27 mouse cellular contexts compared by ENCODE assay signal in the genomic region with DNA sequence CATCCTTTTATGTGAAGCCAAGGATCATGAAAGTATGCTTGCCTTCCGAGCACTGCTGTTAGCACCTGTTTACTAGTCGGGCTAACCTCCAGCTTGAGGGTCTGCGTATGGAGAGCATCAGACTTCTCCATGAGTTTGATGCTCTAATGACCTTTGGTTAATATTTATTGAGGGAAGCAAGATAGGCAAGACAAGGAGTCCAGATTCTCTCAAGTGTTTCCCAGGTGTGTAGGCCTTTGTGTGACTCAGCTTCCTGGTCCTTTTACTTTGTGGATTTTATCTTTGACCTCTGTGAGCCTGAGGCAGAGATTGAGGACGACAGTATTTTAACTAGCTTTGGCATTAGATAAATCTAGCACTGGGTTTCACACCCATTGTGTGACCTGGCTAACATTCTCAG. TPM values are rescaled to one million over a fixed set of nuclear protein-coding genes. Genes with fewer than 3 reads are reported as not detected.
DNase-seq lines count a peak whose midpoint lies in the region; ATAC-seq and TF ChIP-seq lines count a peak whose summit lies in the region.
"Had no signal": no experiment of that assay in that cellular context is flagged by ENCODE, and none has a peak within 500 bp of the region (broad histone marks: within the 10 kb centered on the region; RNA-seq: fewer than 3 reads in every experiment).

No protein-coding gene starts in this region.

- DNase-seq in kidney, postnatal 14 days: no peak
- no peak for DNase-seq in gastrocnemius, adult 18-20 months (ENCODE audit: low spot score)
- no peak for DNase-seq in adrenal gland, postnatal 4 days (ENCODE audit: low spot score in 2 of 2)
- DNase-seq in left cerebral cortex, adult 18-20 months (ENCODE audit: low spot score in 2 of 2): no peak
- DNase-seq: adrenal gland, adult 2 months; adrenal gland, postnatal 25 days; cerebellum, adult 2 months; cerebellum, postnatal 14 days; embryo, embryonic 11 days; gastrocnemius, postnatal 10 days; heart, adult 2 months had no signal

- peaks cover 4% of the 10 kb centered on the region; the same call in 1 of the 2 replicates for H3K4me1 ChIP-seq in kidney, embryonic 16.5 days (ENCODE audit: insufficient read depth, low read length)
- no peaks in the 10 kb centered on the region; the same call in 1 of the 2 replicates for H3K4me1 ChIP-seq in intestine, postnatal 0 days (replicated peaks; ENCODE audit: control insufficient read depth, insufficient read depth, low read length)
- H3K4me1 ChIP-seq in stomach, embryonic 16.5 days (ENCODE audit: control insufficient read depth, insufficient read depth, low read length): no peaks in the 10 kb centered on the region
- H3K4me1 ChIP-seq: embryonic facial prominence, embryonic 15.5 days; forebrain, embryonic 10.5 days; hindbrain, embryonic 10.5 days had no signal

- peak overlapping the region; percentile 7; the same call in 1 of the 2 replicates for H3K27ac ChIP-seq in kidney, embryonic 16.5 days (ENCODE audit: low read length)
- peak overlapping the region; percentile 91 for H3K27ac ChIP-seq in intestine, postnatal 0 days (ENCODE audit: low read depth, low read length)
- peak overlapping the region; percentile 27; the same call in 1 of the 2 replicates for H3K27ac ChIP-seq in stomach, embryonic 16.5 days (ENCODE audit: low read length)
- H3K27ac ChIP-seq: embryonic facial prominence, embryonic 15.5 days; forebrain, embryonic 10.5 days; heart, adult 2 months; heart, embryonic 15.5 days; hindbrain, embryonic 10.5 days; hindbrain, embryonic 14.5 days had no signal

- TF ChIP-seq CTCF in intestine, postnatal 0 days (IDR thresholded peaks at IDR 0.05; ENCODE audit: low read depth): no peak

- ATAC-seq in kidney, embryonic 16.5 days (ENCODE audit: low FRiP score, low TSS enrichment): no peak
- peak; percentile 73 for ATAC-seq in intestine, postnatal 0 days
- ATAC-seq in stomach, embryonic 16.5 days (ENCODE audit: insufficient read depth, low FRiP score): peak; percentile 70; the same call in 1 of the 2 replicates
- ATAC-seq: forebrain, embryonic 14.5 days had no signal

- 46% methylated on average over 4 of the region's 4 CpGs for WGBS in kidney, embryonic 16.5 days
- 21% methylated on average over 4 of the region's 4 CpGs for WGBS in intestine, postnatal 0 days
- WGBS in stomach, embryonic 16.5 days: 47% methylated on average over 4 of the region's 4 CpGs

- H3K9me3 ChIP-seq in kidney, embryonic 16.5 days (ENCODE audit: low read length): peaks cover 6% of the 10 kb centered on the region
- H3K9me3 ChIP-seq in intestine, postnatal 0 days (ENCODE audit: control insufficient read depth): no peaks in the 10 kb centered on the region
- no peaks in the 10 kb centered on the region for H3K9me3 ChIP-seq in stomach, embryonic 16.5 days (replicated peaks; ENCODE audit: control insufficient read depth, low read length)
- H3K9me3 ChIP-seq: embryonic facial prominence, embryonic 15.5 days; forebrain, embryonic 10.5 days; heart, embryonic 15.5 days; hindbrain, embryonic 10.5 days had no signal

- peaks cover 8% of the 10 kb centered on the region for H3K36me3 ChIP-seq in kidney, embryonic 16.5 days (ENCODE audit: insufficient read depth, low read length)
- peaks cover 1% of the 10 kb centered on the region; the same call in 1 of the 2 replicates for H3K36me3 ChIP-seq in intestine, postnatal 0 days (ENCODE audit: control insufficient read depth, insufficient read depth)
- H3K36me3 ChIP-seq in stomach, embryonic 16.5 days (ENCODE audit: control insufficient read depth, insufficient read depth, low read length): 0 out of 2 replicates have a peak, but pooled peaks cover 4% of the 10 kb centered on the region
- H3K36me3 ChIP-seq: heart, embryonic 15.5 days had no signal

- no peak overlapping the region for H3K4me3 ChIP-seq in kidney, embryonic 16.5 days (ENCODE audit: low read length)
- H3K4me3 ChIP-seq in intestine, postnatal 0 days (ENCODE audit: low read depth, low read length): peak overlapping the region; percentile 43
- H3K4me3 ChIP-seq in stomach, embryonic 16.5 days (replicated peaks; ENCODE audit: low read length): no peak overlapping the region
- H3K4me3 ChIP-seq: embryonic facial prominence, embryonic 15.5 days; erythroblast, embryonic 14.5 days; forebrain, embryonic 10.5 days; heart, adult 2 months; heart, embryonic 15.5 days; hindbrain, embryonic 10.5 days had no signal

- no peak overlapping the region for H3K4me2 ChIP-seq in kidney, embryonic 16.5 days (replicated peaks; ENCODE audit: low read depth, low read length)
- H3K4me2 ChIP-seq in intestine, postnatal 0 days (replicated peaks; ENCODE audit: low read depth): peak overlapping the region; percentile 62
- H3K4me2 ChIP-seq in stomach, embryonic 16.5 days (ENCODE audit: low read depth, low read length): no peak overlapping the region
- H3K4me2 ChIP-seq: embryonic facial prominence, embryonic 15.5 days; heart, embryonic 11.5 days; heart, embryonic 15.5 days; hindbrain, embryonic 14.5 days had no signal

- H3K9ac ChIP-seq in kidney, embryonic 16.5 days (replicated peaks; ENCODE audit: low read length): no peak overlapping the region
- 0 out of 2 replicates have a peak overlapping the region, but pooled peaks have one; percentile 58 for H3K9ac ChIP-seq in intestine, postnatal 0 days (ENCODE audit: low read depth, low read length)
- H3K9ac ChIP-seq in stomach, embryonic 16.5 days (ENCODE audit: low read length): no peak overlapping the region
- H3K9ac ChIP-seq: embryonic facial prominence, embryonic 15.5 days; heart, embryonic 15.5 days; hindbrain, embryonic 14.5 days had no signal

- H3K27me3 ChIP-seq in kidney, embryonic 16.5 days (ENCODE audit: insufficient read depth, low read length): no peaks in the 10 kb centered on the region
- H3K27me3 ChIP-seq in intestine, postnatal 0 days (replicated peaks; ENCODE audit: control insufficient read depth, insufficient read depth, low read length): no peaks in the 10 kb centered on the region
- H3K27me3 ChIP-seq in stomach, embryonic 16.5 days (ENCODE audit: control insufficient read depth, insufficient read depth, low read length): no peaks in the 10 kb centered on the region
- H3K27me3 ChIP-seq: embryonic facial prominence, embryonic 15.5 days; heart, embryonic 15.5 days had no signal

RNA-seq across cellular contexts. Expression of a gene that starts 1.6 kb away (rescaled TPM):
- 1.1 and 1.7 TPM in 2 replicates for polyA plus RNA-seq in kidney, embryonic 16.5 days (2015; fragmentation: Nextera tagmentation; extraction: Ambion mirVana)
- polyA plus RNA-seq in intestine, postnatal 0 days (2015; fragmentation: Nextera tagmentation; extraction: Ambion mirVana): 760 and 763 TPM in 2 replicates
- polyA plus RNA-seq in stomach, embryonic 16.5 days (2015; fragmentation: Nextera tagmentation; extraction: Ambion mirVana): 19.1 and 21.3 TPM in 2 replicates
- total RNA-seq in gastrocnemius, adult 18-20 months (2021): not detected
- not detected for total RNA-seq in adrenal gland, postnatal 4 days (2021)
- not detected for total RNA-seq in left cerebral cortex, adult 18-20 months (2021)
- total RNA-seq: adrenal gland, adult 2 months; adrenal gland, postnatal 25 days; common myeloid progenitor, adult 5-6 weeks; ES-E14; gastrocnemius, postnatal 10 days; gastrocnemius, postnatal 4 days; heart, adult 2 months; heart, postnatal 25 days had no signal
- polyA plus RNA-seq: adrenal gland, adult 2 months; cerebellum, adult 2 months; embryonic facial prominence, embryonic 11.5 days; erythroblast, embryonic 14.5 days; forebrain, embryonic 10.5 days; forebrain, embryonic 14.5 days; heart, adult 2 months; heart, embryonic 15.5 days; hindbrain, embryonic 14.5 days had no signal

RNA-seq across cellular contexts. Expression of a gene that starts 4.4 kb away (rescaled TPM):
- not detected in 2 replicates for polyA plus RNA-seq in kidney, embryonic 16.5 days (2015; fragmentation: Nextera tagmentation; extraction: Ambion mirVana)
- not detected in 2 replicates for polyA plus RNA-seq in intestine, postnatal 0 days (2015; fragmentation: Nextera tagmentation; extraction: Ambion mirVana)
- not detected in 2 replicates for polyA plus RNA-seq in stomach, embryonic 16.5 days (2015; fragmentation: Nextera tagmentation; extraction: Ambion mirVana)
- total RNA-seq in gastrocnemius, adult 18-20 months (2021): not detected
- not detected for total RNA-seq in adrenal gland, postnatal 4 days (2021)
- total RNA-seq in left cerebral cortex, adult 18-20 months (2021): not detected
- total RNA-seq: adrenal gland, adult 2 months; adrenal gland, postnatal 25 days; common myeloid progenitor, adult 5-6 weeks; ES-E14; gastrocnemius, postnatal 10 days; gastrocnemius, postnatal 4 days; heart, adult 2 months; heart, postnatal 25 days had no signal
- polyA plus RNA-seq: adrenal gland, adult 2 months; cerebellum, adult 2 months; embryonic facial prominence, embryonic 11.5 days; erythroblast, embryonic 14.5 days; forebrain, embryonic 10.5 days; forebrain, embryonic 14.5 days; heart, adult 2 months; heart, embryonic 11.5 days; heart, embryonic 15.5 days; hindbrain, embryonic 10.5 days; hindbrain, embryonic 14.5 days had no signal

RNA-seq across cellular contexts. Expression of a gene that starts 42.0 kb away (rescaled TPM):
- polyA plus RNA-seq in kidney, embryonic 16.5 days (2015; fragmentation: Nextera tagmentation; extraction: Ambion mirVana): 217 and 253 TPM in 2 replicates
- 132 and 136 TPM in 2 replicates for polyA plus RNA-seq in intestine, postnatal 0 days (2015; fragmentation: Nextera tagmentation; extraction: Ambion mirVana)
- 170 and 177 TPM in 2 replicates for polyA plus RNA-seq in stomach, embryonic 16.5 days (2015; fragmentation: Nextera tagmentation; extraction: Ambion mirVana)
- 100 to 1,000 TPM; 134 to 137 TPM for total RNA-seq in gastrocnemius, adult 18-20 months (2021)
- 100 to 1,000 TPM; 162 to 165 TPM for total RNA-seq in adrenal gland, postnatal 4 days (2021)
- total RNA-seq in left cerebral cortex, adult 18-20 months (2021): 100 to 1,000 TPM; 262 to 266 TPM

Comparison
In these comparisons a context has a peak if more than half of its experiments do, and no peak if none do; other contexts are left out.
1. H3K27ac ChIP-seq: peak in every context shown above with its lines; median percentile 91 in intestine, postnatal 0 days; 27 in stomach, embryonic 16.5 days; 7 in kidney, embryonic 16.5 days.